Mouse (Mus musculus) G1E (cell line): ENCODE data around the gene Polr3c.

ENCODE experiments used
- CTCF ChIP-seq: IDR thresholded peaks from 2 replicates; pipeline ENCODE4 v1.5.1; 2012; ENCODE audit warnings: low read depth, low read length, inconsistent platforms, mixed read lengths
- TAL1 ChIP-seq: conservative IDR thresholded peaks from 2 replicates; pipeline ENCODE4 v1.6.1; 2012; ENCODE audit warnings: low read depth, low read length, inconsistent platforms, mixed read lengths

DNA sequence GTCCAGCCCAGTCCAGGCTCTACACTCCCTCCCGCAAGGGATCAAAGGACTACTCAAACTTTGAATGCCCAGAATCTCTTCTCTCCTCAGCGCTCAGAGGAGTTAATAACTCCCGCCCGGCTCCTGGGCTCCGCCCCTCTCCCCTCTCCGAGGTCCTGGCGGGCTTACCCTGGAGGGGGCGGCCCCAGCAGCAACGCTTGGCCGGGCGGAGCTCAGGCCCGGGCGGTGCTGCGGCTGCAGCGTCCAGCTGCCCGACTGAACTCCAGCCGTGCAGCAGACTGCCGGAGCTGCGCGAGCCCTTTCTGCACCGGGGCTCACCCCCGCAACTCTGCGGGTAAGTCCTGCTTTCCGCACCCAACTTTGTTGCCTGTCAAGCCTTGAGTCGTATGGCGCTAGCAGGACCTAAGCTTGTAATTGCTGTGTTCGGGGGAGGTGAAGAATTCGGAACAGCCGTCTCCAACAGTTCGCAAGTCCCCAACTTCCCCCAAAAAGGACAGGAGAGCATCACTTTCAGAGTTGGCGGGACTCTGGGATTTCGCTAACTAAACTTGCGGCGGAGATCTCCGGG lies 31.1 kb downstream of the Polr3c start, which contains the start of gene Pias3:
- TF ChIP-seq CTCF (no peak), TAL1 (no peak)
